Mouse (Mus musculus) layer of hippocampus, adult 2 months (tissue): ENCODE measurements around the gene Adgrl3. TPM values are rescaled to one million over a fixed set of nuclear protein-coding genes. Genes with fewer than 3 reads are reported as not detected.

Source experiments
- DNase-seq, 2 experiments: peaks; one replicate each; pipeline ENCODE4 v3.0.0; 2022; ENCODE audit warnings: low spot score in 2 of 2
- H3K27ac ChIP-seq: fragments of 200-600 bp; 2 replicates; pipeline ENCODE4 v1.8.1; 2022
- H3K4me3 ChIP-seq: fragments of 200-600 bp; 2 replicates; pipeline ENCODE4 v1.8.1; 2022; ENCODE audit warnings: mild to moderate bottlenecking
- CTCF ChIP-seq: fragments of 200-600 bp; conservative IDR thresholded peaks from 2 replicates; pipeline ENCODE4 v1.8.1; 2022; ENCODE audit warnings: antibody characterized with exemption, mild to moderate bottlenecking, moderate library complexity
- total RNA-seq, 2 experiments: library from RNA; stranded (reverse); gene quantifications; 2 replicates each; pipeline ENCODE4 v1.2.3; 2021

Gene Adgrl3
- total RNA-seq, 2 experiments from 2014 or later = 177 to 189 TPM

DNA sequence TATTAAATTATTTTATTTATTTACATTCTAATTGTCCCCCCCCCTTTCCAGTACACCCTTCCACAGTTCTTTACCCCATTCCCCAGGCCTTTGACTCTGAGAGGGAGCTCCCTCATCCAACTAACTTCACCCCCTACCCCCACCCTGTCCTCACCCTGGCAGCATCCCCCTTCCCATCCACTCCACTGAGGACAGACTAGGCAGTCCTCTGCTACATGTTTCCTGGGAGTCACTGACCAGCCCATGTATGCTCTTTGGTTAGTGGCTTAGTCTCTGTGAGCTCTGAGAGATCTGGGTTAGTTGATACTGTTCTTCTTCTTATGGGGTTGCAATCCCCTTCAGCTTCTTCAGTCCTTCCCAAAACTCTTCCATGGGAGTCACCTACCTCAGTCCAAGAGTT, 180.4 kb downstream of the Adgrl3 start:
- TF ChIP-seq CTCF = no peak
- no peak for DNase-seq
- no peak overlapping the region for H3K4me3 ChIP-seq
- H3K27ac ChIP-seq = no peak overlapping the region

DNA sequence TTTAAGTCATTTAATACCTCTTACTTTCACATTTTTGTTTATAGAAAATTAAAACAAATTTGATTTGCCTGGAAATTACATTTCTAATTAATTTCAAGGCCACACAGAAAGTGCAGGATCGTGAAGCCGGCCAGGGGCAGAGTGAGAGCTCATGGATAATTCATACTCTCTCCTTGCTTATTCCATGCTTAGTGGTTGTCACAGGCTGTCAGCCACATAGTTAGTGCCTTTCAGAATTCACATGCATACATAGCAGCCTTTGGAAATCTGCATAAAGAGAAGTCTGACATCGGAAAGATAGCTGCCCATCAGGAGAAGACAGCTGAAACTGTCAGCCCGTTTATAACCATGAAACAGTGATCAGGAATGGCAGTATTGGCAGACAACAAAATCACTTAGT, 181.9 kb downstream of the Adgrl3 start:
- no peak for DNase-seq
- Histone ChIP-seq H3K4me3 (no peak overlapping the region), H3K27ac (no peak overlapping the region)
- TF ChIP-seq CTCF = no peak

DNA sequence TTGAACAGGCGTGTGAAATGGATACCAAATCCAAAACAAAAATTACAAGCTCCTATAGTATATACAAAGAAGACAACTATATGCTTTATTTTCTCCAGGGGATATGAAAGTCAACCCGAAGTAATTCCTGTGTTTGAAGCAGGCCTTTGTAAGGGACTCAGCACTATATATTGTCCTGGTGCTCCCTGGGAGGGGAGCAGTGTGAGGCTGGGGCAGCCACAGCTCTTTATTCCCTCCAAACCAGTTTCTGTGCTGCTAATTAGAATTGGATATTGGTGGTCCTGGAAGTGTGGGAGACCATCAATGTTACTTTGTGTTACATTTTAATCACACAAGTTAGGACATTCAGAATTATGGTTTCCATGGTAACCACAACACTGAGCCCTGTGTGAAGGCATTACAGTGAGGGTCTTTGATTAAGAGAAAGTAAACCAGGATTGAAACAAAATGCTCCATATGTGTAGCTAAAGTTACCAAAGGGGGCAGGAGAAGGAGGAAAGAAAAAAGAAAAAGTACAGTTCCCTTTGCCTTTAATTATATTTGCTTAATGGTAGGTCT, 198.6 kb downstream of the Adgrl3 start:
- Histone ChIP-seq H3K27ac (no peak overlapping the region), H3K4me3 (no peak overlapping the region)
- DNase-seq = no peak
- no peak for TF ChIP-seq CTCF

DNA sequence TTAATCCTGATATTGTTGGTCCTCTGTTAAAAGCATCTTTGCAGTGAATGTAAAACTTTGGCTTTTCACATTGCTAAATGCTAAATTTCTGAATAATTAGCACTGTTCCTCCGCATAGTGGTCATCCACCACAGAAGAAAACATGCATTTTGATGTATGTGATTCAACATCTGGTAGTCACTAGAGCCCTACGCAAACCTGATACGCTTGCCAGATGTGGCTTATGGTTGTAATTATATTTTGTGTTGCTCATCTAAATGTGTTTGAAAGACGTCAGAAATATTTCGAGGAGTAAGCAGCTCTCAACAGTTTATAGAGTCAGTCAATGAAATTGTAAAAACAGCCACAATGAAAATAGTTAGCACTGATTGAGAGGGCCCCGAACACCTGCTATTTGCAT, 204.5 kb downstream of the Adgrl3 start:
- no peak overlapping the region for H3K27ac ChIP-seq
- TF ChIP-seq CTCF = no peak
- no peak for DNase-seq
- no peak overlapping the region for H3K4me3 ChIP-seq

DNA sequence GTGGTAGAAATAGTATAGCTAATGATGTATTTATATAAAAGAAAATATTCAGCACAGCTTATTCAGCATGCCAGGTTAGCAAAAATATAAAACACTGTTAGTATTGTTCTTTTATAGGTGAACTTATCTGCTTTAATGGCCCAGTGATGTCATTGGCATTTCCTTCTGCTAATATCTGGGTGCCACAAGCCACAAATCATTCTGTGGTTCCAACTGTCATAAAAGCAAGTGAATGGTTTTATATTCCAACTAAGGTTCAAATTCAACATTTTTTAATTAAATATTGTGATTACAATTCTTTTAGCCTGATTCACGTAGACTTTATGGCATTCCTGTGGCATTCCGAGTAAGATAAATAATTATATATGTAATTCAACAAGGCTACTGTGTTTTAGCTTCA, 205.5 kb downstream of the Adgrl3 start:
- H3K4me3 ChIP-seq = no peak overlapping the region
- no peak for TF ChIP-seq CTCF
- no peak overlapping the region for H3K27ac ChIP-seq
- no peak for DNase-seq

DNA sequence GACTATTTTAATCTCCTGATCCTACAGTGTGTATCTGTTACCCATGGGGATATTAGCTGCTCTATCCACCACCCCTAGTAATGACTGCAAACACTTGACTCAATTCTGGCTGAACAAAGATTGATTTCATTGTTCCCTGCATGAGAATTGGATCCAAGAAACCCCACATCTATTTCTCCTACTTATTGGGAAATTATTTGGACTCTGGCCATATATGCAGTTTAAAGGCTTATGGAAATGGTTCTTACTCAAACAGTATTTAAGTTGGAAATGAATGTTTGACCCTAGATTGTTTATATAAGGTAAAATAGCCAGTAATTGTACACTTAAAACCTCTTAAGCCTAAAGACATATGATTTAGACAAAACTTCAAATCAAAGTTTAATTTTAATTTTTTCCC, 207.3 kb downstream of the Adgrl3 start:
- no peak for DNase-seq
- no peak overlapping the region for H3K27ac ChIP-seq
- H3K4me3 ChIP-seq = no peak overlapping the region
- no peak for TF ChIP-seq CTCF

DNA sequence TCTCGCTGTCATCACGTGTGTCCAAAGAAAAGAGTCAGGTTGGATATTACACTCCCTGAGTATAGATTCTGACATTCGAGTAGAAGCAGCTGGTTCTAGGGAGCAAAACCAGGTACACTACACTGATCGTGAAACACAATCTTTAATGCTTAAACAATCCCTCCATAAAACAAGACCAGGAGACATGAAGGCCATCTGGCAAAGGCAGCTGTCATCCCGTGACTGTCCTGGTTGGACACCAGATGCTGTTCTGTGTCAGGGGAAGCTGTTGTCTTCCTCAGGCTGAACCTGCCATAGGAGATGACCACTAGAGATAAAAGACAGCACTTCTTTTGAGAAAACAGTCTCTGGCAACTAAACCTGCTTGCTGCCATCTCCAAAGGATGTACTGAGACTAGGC, 228.8 kb downstream of the Adgrl3 start:
- H3K27ac ChIP-seq = no peak overlapping the region
- no peak overlapping the region for H3K4me3 ChIP-seq
- DNase-seq = no peak
- TF ChIP-seq CTCF = no peak

DNA sequence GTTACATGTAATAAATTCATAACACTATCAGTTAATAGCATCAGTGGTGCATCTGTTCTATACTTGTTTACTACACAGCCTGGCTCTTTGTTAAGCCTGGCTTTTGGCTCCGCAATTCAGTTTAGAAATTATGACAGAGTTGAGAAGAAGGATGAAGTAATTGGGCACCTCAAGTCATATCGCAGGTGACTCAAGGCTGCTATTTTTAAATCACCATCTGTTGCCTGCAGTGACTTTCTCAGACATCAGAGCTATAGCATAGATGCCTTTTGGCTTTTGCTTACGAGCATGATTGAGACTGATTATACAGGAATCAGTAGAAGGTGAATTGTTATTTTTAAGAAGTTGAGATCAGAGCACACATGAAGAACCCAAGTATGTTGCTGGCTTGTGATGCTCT, 236.2 kb downstream of the Adgrl3 start:
- H3K4me3 ChIP-seq = no peak overlapping the region
- TF ChIP-seq CTCF = no peak
- no peak for DNase-seq
- H3K27ac ChIP-seq = no peak overlapping the region

DNA sequence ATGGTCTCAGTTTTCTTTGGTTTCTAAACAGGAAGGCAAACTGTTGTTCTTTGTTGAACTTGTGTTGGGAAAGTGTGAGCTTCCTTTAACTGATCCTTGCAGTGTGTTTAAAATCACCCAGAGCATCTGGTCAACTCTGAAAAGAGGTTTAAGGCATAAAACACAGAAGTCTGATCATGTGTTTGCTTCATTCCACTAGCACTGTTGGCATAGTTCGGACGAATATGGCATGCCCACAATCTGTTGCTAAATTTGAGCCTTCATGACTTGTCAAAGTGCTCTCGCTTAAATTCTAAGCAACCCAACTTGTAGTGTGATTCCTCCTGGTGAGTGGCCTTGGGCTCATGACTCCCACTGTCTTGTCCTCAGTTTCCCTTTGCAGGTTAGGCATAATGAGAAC, 249.8 kb downstream of the Adgrl3 start:
- no peak for TF ChIP-seq CTCF
- H3K27ac ChIP-seq = no peak overlapping the region
- no peak for DNase-seq
- no peak overlapping the region for H3K4me3 ChIP-seq

DNA sequence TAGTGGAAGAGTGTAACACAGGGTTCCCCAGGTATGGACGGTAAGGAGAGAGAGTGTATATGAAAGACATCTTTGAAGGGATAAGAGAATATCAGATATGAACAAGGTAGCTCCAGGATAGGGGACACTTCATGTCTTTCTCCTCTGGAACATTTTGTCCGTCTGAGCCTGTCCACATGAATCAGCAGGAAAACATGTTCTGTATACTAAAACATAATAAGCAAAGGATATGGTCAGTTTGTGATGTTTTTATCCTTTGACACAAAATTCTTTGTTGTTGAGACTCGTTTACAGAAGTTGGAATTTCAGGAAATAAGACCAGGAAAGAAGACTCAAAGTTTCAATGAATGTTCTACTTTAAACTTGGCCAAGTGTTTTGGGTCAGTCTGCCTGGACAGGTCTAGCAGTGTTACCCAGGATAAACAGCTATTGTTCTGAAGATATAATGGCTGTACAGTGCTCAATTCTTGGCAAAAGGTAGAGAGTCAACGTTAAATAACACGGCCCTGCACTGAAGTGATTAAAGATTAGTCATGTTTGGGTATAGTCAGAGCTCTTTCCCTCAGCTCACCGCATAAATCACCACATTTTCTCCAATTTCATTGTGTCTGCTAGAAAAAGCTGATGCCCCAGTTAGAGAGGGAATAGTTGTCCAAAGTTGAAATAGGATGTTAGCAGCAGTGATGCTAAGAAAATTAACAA, 255.6 kb downstream of the Adgrl3 start:
- Histone ChIP-seq H3K4me3 (no peak overlapping the region), H3K27ac (peak overlapping the region; percentile 32; the same call in 1 of the 2 replicates)
- no peak for TF ChIP-seq CTCF
- no peak for DNase-seq

DNA sequence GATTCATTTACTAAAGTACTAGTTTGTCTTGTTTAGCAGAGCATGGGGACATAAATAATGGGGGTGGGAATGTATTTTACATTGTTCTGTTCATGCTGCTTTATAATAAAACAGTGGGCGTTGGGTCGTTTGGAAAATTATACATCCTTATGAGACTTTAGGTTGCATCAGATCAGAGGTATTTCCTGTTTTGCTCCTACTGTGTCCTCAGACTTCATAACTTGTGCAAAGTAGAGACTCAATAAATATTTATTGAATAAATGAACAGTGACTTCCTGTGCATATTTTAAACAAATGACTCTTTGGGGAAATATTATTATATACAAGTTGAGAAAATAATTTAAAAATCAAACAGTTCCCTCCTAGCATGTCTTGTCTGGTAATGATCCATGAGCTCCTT, 259.3 kb downstream of the Adgrl3 start:
- DNase-seq = no peak
- Histone ChIP-seq H3K4me3 (no peak overlapping the region), H3K27ac (no peak overlapping the region)
- no peak for TF ChIP-seq CTCF

DNA sequence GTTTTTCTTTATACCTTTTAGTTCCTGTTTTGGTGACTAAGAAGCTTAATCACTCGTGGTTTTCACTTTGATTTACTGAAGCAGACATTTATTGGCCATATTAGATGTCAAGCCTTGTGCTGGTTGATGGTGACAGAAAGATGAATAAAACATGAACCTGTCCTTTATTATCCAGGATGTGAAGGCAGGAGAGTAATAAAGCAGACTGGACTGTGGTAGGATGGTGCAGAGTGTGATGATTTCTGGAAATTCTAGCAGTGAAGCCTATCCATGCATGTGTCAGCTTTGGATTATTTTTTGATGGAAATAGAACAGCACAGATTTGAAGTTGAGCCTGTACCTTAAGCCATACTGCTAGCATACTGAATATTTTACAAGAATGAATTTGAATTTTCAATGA, 265.7 kb downstream of the Adgrl3 start:
- H3K27ac ChIP-seq = no peak overlapping the region
- DNase-seq = no peak
- TF ChIP-seq CTCF = no peak
- H3K4me3 ChIP-seq = no peak overlapping the region

DNA sequence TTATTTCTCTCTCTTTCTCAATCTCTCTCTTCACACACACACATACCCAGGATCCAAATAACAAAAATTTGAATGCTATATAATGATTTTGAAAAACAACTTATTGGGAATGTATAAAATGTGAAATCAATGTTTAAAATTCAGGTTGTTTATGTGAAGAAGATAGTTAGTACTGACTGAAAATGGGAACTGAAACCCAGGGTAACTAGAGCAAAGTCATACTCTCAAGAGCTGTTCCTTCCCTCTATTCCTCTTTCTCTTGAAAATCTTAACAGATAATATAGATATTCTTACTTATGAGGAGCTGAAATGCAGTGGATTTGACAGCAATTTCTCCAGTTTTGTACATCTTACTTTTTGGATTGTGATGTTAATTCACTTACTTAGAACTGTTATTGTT, 281.9 kb downstream of the Adgrl3 start:
- no peak for TF ChIP-seq CTCF
- no peak for DNase-seq
- no peak overlapping the region for H3K4me3 ChIP-seq
- H3K27ac ChIP-seq = no peak overlapping the region

DNA sequence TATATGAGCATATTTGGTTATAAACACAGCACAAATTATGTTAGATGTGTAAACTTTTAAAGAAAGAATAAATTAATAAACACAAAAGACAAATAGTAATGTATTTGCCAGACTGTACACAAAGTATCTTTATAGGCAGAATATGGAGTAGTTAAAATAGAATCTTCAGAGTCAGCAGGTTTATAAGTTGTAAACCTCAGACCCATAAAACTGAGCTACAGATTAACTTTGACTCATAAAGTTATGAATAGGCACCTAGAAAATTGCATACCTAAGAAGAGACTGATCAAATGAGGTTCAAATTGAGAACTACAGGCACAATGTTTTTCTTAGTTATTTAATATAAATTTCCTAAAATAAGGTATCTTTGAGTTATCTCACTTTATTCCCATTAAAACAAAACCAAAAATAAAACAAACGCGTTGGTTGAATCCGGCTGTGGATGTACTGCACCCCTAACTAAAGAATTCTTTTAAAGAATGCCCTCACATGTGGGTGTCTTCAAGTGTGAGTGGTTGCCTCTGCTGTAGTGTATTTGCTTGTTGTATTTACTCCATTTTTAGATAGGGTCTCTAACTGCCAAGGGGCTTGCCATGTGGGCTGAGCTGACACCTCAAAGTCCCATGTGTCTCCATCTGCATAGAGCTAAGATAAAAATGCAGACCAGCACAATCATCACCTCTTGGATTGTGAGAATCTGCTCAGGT, 297.6 kb downstream of the Adgrl3 start:
- no peak overlapping the region for H3K27ac ChIP-seq
- TF ChIP-seq CTCF = no peak
- DNase-seq = no peak
- H3K4me3 ChIP-seq = no peak overlapping the region
